Mouse (Mus musculus) gastrocnemius, adult 18-20 months (tissue): Measurements from ENCODE around the gene Max. TPM values are rescaled to one million over a fixed set of nuclear protein-coding genes. Genes with fewer than 3 reads are reported as not detected.

Source experiments
- DNase-seq: peaks from one replicate; pipeline ENCODE4 v3.0.0; 2021; ENCODE audit warnings: low spot score
- total RNA-seq, 2 experiments: library from RNA; stranded (reverse); gene quantifications; 2 replicates each; pipeline ENCODE4 v1.2.3; 2021

Max gene
- total RNA-seq, 2 experiments from 2014 or later: 30.1 to 36.7 TPM

- peak; percentile 49 for DNase-seq
These were observed 4.3 kb downstream of the Max start for GRCm38 (mm10) chr12:76957688-76958087.

- DNase-seq: peak; percentile 96
These were observed 7.1 kb downstream of the Max start for GRCm38 (mm10) chr12:76954698-76955423.

- no peak for DNase-seq
These were observed 8.1 kb downstream of the Max start for GRCm38 (mm10) chr12:76953750-76954363.

- DNase-seq: no peak
These were observed 11.7 kb downstream of the Max start for GRCm38 (mm10) chr12:76950330-76950729.

GRCm38 (mm10) chr12:76948781-76949180, 13.2 kb downstream of the Max start:
- no peak for DNase-seq

GRCm38 (mm10) chr12:76948185-76948584, 13.8 kb downstream of the Max start:
- DNase-seq: no peak

- DNase-seq: no peak
These were observed 14.5 kb downstream of the Max start for GRCm38 (mm10) chr12:76947487-76947886.

- DNase-seq: no peak
These were observed 18.5 kb downstream of the Max start for GRCm38 (mm10) chr12:76943466-76943865.

- DNase-seq: no peak
These were observed 19.0 kb downstream of the Max start for GRCm38 (mm10) chr12:76943046-76943445.

GRCm38 (mm10) chr12:76942476-76942875, 19.5 kb downstream of the Max start:
- no peak for DNase-seq

- no peak for DNase-seq
These were observed 20.5 kb downstream of the Max start for GRCm38 (mm10) chr12:76941524-76941923.

- DNase-seq: no peak
These were observed 24.0 kb downstream of the Max start for GRCm38 (mm10) chr12:76938013-76938412.

GRCm38 (mm10) chr12:76936211-76936610, 25.8 kb downstream of the Max start:
- no peak for DNase-seq

- DNase-seq: no peak
These were observed 27.6 kb downstream of the Max start for GRCm38 (mm10) chr12:76934438-76934837.

GRCm38 (mm10) chr12:76932688-76933060, 29.3 kb downstream of the Max start:
- no peak for DNase-seq

- no peak for DNase-seq
These were observed 30.0 kb downstream of the Max start for GRCm38 (mm10) chr12:76931739-76932687.

- DNase-seq: no peak
These were observed 31.8 kb downstream of the Max start for GRCm38 (mm10) chr12:76930177-76930576.

- DNase-seq: no peak
These were observed 34.5 kb downstream of the Max start for GRCm38 (mm10) chr12:76927539-76927938.

- DNase-seq: no peak
These were observed 35.0 kb downstream of the Max start for GRCm38 (mm10) chr12:76927012-76927411.

GRCm38 (mm10) chr12:76926338-76926945, 35.6 kb downstream of the Max start:
- DNase-seq: no peak

GRCm38 (mm10) chr12:76924904-76925604, 36.9 kb downstream of the Max start:
- DNase-seq: peak; percentile 25
